Mouse (Mus musculus) layer of hippocampus, adult 9-11 months (tissue): ENCODE data around the gene Vps8.

Experiments used
- DNase-seq: peaks from one replicate; pipeline ENCODE4 v3.0.0; 2022

Gene Vps8

DNA sequence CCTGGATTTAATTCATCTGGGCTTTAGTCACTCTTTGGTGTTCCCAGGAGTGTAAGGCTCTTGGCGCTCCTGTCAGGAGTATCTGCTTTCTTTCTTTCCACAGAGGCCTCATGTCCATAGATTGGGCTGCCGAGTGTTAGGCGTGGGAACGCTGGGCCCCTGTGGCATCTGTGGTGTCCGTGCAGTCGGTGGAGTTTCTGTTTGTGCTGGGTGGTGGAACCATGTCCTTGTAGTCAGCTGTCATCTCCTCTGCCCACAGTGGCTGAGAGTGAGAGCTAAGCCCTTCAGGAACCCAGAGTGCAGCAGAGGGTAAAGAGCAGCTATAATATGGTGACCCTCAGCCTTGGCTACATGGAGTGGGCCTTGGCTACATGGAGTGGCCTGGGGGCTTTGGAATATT, 140.4 kb downstream of the Vps8 start:
- DNase-seq: no peak

GRCm38 (mm10) chr16:21567093-21567492, 144.2 kb downstream of the Vps8 start:
- DNase-seq: no peak

DNA sequence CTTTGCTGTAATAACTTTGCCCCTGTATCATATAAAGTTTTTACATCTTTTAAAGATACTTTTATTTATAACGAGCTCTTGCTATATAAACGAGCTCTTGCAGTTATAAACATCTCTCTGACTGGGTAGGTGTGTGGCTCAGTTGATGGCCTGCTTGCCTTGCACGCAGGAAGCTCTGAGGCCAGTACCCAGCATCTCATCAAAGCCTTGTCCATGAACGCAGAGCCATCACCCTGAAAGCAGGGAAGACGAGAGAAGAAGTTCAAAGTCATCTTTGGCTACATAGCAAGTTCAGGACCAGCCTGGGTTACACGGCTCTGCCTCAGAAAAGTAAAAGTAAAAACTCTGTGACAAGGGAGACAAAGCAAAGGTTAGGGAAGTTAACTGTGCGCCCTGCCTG, 147.0 kb downstream of the Vps8 start:
- no peak for DNase-seq

- no peak for DNase-seq
Measured at GRCm38 (mm10) chr16:21570786-21571185, 147.9 kb downstream of the Vps8 start.

- DNase-seq: no peak
Measured at GRCm38 (mm10) chr16:21576000-21576420, 153.1 kb downstream of the Vps8 start.

- DNase-seq: no peak
Measured at GRCm38 (mm10) chr16:21589110-21589509, 166.2 kb downstream of the Vps8 start.

- DNase-seq: no peak
Measured at GRCm38 (mm10) chr16:21590806-21591205, 167.9 kb downstream of the Vps8 start.

DNA sequence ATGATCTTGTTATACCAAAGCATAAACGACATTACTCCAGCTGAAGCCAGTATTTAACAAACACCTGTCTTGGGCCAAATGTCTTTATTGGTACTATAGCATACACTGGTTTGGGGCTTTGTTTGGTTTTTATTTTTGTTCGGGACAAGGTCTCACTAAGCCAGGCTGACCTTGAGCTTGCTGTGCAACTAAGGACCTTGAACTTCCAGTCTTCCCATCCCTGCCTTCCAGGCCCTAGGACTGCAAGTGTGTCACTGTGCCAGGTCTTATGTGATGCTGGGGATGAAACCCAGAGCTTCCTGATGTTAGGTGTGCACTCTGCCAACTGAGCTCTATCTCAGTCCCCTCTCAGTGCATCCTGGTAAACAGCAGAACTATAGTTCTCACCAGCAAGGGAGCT, 168.6 kb downstream of the Vps8 start:
- DNase-seq: no peak

DNA sequence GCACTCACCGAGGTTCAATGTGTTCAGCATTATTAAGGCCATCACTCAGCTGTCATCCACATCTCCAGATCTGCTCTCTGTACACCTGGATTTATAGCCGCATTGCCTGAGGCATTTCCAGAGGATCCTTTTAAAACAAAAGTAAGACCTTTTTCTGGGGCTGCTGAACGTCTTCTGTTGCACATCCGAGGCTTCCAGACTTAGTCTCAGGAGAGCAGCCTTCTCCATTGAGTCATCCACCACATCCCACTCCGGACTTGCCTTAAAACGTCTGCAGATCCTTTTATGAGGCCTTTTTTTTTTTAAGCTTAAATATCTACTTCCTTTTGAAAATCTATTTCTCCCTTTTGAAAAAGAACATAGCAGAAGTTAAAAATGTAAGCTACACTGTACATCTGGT, 172.6 kb downstream of the Vps8 start:
- DNase-seq: no peak

DNA sequence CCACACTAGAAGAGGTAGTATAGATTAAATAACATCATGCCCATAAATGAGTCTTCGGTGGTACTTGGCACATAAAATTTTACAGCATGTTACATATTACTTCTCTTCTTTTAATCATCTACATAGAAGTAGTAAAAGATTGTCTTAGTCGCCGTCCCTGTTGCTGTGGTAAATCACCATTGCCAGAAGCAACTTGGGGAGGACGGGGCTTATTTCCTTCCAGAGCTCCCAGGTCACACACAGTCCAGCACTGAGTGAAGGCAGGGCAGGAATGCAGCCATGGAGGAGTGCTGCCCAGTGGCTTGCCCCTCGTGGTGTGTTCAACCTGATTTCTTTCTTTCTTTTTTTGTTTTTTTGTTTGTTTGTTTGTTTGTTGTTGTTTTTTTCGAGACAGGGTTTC, 181.4 kb downstream of the Vps8 start:
- DNase-seq: no peak

- no peak for DNase-seq
Measured at GRCm38 (mm10) chr16:21606249-21607020, 183.5 kb downstream of the Vps8 start.

- DNase-seq: no peak
Measured at GRCm38 (mm10) chr16:21607021-21607650, 184.2 kb downstream of the Vps8 start.

GRCm38 (mm10) chr16:21607651-21608040, 184.7 kb downstream of the Vps8 start:
- no peak for DNase-seq

GRCm38 (mm10) chr16:21608176-21608865, 185.4 kb downstream of the Vps8 start:
- no peak for DNase-seq

- DNase-seq: no peak
Measured at GRCm38 (mm10) chr16:21610473-21610872, 187.6 kb downstream of the Vps8 start.

- no peak for DNase-seq
Measured at GRCm38 (mm10) chr16:21615802-21616201, 192.9 kb downstream of the Vps8 start.

- no peak for DNase-seq
Measured at GRCm38 (mm10) chr16:21620630-21621029, 197.7 kb downstream of the Vps8 start.

DNA sequence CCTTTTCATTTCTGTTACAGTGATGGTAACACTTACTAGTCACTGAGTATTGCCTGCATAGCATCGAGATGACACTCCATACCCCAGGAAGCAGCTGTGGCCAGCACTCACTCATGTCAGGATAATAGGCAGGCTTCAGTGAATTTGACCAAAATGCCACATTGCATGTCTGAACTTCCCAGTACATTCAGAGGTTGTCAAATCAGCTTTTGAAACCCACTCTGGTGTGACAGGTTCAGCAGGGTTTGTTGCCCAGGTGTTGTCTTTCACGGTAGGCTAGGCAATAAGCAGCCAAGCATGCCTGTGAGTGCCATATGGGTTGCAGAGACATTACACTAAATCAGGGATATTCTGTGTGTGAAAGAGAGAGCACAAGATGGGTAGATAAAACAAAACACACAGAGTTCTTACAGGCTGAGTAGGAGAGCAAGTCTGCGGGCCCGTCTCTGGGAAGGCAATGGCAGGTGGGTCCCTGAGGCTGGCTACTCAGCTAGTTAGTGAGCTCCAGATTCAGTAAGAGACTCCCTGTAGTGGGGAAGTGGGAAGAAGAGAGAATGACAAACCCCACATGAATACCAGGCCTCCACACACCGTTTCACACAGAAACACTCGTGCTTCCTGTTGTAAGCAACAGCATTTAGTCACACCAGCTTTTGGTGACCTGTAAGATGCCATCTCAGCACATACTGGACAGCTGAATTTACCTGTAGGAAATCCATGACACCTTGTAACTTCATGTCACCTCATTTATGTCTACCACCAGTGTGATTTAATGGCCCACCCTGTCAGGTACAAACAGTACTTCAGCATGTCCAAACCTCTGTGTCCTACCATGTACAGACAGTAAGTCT, 203.1 kb downstream of the Vps8 start:
- no peak for DNase-seq

DNA sequence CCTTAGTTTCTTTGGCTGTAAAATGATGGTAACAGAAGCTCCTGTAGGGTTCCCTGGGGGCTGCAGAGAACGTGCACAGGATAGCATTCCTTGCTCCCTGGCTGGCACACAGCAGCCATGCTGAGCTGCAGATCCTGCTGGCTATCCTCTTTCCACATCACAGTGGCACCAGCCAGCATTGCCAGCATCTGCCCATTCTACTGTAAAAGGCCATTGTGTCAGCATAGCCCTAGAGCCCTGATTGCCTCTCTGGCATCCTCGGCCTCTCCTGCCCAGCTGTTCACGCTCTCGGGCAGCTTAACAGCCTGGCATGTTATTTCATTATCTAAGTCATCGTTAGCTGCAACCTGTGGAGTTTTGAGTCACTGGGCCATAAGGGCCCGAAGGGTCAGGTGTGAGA, 204.3 kb downstream of the Vps8 start:
- peak; percentile 49 for DNase-seq

- no peak for DNase-seq
Measured at GRCm38 (mm10) chr16:21628061-21628591, 205.2 kb downstream of the Vps8 start.

- no peak for DNase-seq
Measured at GRCm38 (mm10) chr16:21630614-21631013, 207.7 kb downstream of the Vps8 start.

GRCm38 (mm10) chr16:21631815-21632222, 208.9 kb downstream of the Vps8 start:
- DNase-seq: no peak

DNA sequence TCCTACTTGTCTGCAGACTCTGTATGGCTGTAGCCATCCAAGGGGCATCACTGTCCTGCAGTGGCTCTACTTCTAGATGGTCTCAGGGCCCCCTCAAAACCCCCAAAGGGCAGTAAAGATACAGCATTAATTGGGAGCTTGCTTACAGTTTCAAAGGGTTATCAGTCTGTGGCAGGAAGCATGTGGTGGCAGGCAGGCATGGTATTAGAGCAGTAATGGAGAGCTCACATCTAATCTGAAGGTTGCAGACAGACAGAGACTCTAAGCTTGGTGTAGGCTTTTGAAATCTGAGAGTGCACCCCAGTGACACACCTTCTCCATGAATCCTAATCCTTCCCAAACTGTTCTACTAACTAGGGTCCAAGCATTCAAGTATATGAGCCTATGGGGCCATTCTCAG, 211.5 kb downstream of the Vps8 start:
- DNase-seq: no peak
